Mouse (Mus musculus): Measurements from ENCODE around the gene Acp6.
A peak's percentile ranks its signal among the peaks of the same experiment; 100 is the strongest.

Acp6 gene

DNA sequence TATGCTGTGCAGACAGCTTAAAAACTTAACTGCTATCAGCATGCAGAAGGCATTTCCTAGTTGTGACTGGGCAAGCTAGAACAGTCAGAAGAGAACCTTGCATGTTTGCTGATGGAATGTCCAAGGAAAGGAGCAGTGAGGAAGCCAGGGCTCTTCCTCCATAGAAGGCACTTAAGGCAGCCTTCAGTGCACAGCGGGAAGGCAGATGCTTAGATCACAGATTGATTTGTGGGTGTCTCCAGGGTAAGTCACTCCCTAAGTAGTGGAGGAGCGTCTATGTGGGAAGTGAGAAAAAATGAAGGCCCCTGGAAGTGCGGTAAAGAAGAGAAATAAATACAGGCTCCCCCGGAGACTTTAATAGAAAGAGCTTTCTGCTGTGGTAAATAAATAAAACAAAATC lies 40.7 kb downstream of the Acp6 start:
- no peak for DNase-seq

DNA sequence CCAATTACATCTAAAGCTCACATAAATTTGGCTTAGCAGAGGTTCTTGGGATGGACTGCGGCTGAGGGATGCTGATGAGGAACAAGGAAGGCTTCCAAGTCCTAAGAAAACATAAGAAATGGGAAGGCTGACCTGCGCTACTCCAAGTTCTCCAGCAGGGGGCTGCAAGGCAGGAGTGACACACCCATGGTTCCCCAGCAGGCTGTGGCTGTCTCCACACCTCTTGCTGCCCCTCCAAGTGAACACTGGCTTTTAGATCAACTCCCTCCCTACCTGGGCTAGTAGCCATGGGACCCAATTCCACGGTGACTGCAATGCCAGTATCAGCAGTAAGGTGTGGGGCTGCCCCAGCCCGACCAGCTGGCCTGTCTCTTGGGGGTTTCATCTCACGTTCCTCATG lies 43.4 kb downstream of the Acp6 start:
- peak; percentile 77 for DNase-seq

DNA sequence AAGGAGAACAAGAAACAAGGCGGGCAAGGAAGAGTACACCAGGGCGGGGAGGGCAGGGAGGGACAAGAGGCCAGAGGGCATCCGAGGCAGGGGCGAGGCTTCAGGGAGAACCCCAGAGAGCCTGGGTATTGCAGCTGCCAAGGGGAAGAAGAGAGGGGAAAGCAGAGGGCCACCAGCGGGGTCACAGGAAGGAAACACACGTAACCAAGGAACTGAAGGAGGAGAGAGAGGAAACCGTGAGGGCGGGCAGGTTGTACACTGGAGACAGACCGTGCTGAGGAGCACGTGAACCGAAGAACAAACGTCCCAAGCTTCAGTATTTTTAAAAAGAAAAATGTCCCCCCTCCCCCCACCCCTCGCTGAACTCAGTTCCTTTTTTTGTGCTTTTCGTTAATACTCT lies 45.3 kb downstream of the Acp6 start:
- no peak for DNase-seq

- no peak for DNase-seq
These were observed 47.9 kb downstream of the Acp6 start for GRCm38 (mm10) chr3:97206521-97206920.

DNA sequence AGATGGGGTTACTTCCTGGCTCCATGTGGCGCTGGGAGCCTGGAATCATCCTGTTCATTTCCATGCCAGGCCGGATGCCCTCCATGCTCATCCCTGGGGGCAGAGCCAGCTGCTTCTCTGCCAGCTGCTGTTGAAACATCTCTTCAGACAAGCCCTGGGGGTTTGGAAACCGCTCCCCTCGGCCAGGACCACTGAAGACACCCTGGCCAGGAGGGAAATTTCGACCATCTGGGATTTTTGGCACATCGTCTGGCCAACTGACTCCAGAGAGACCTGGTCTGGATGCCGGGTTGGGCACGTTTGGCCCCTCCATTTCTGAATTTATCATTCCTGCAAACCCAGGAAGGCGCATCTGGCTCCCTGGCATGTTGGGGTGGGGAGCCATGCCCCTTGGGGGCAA lies 50.8 kb downstream of the Acp6 start:
- no peak for DNase-seq

DNA sequence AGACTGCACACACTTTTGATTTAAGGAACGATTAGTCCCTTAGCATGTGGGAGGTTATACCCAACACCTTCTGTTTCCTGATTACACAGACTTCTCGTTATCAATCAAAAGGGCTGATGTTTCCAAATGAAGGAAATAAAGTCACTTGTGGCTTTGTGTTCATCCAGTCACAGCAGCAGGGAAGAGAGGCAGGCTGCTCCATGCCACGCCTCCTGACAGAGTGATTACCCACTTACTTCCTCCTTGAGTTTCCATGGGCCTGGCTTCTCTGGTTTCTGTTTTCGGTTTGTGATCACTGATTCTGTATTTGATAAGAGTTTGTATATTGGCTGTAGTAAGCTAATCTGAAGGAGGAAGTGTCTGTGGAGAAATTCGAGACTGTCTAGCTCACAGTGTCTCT lies 52.6 kb downstream of the Acp6 start:
- no peak for DNase-seq

DNA sequence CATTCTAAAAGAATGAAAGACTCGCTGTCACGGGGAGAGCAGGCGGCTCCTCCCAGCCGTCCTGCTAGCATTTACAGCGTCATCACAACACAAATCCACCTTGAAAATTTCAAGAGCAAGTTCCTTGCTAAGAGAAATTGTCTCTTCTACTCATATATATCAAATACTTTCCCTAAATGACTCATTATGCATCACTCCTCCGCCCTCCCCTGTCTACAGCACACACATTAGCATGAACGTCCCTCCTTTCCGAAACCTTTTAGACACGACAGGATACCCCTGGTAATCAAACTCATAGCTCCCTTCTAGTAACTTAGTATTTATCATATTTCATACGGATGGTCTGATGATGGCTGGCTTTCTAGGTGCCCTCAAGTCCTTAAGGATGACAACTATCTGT lies 55.3 kb downstream of the Acp6 start:
- no peak for DNase-seq

DNA sequence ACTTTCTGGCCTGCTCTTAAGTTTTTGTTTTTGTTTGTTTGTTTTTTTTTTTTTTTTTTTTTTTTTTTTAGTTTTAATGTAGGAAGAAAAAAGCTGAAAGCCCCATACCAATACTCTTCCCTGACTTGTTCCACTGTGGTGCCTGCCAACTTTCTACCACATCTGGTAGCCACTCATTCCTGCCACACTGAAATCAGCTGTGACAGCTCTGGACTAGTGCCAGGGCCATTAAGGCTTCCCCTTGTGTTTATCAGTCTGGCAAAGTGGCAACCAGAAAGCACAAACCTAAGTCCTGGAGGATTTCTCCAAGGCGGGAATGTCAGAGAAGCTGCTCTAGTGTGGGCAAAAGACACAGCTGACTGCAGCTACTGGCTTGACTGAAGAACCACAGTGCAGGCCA lies 55.9 kb downstream of the Acp6 start:
- DNase-seq, result peak; percentile 33

GRCm38 (mm10) chr3:97215526-97215925 lies 56.9 kb downstream of the Acp6 start:
- no peak for DNase-seq

DNA sequence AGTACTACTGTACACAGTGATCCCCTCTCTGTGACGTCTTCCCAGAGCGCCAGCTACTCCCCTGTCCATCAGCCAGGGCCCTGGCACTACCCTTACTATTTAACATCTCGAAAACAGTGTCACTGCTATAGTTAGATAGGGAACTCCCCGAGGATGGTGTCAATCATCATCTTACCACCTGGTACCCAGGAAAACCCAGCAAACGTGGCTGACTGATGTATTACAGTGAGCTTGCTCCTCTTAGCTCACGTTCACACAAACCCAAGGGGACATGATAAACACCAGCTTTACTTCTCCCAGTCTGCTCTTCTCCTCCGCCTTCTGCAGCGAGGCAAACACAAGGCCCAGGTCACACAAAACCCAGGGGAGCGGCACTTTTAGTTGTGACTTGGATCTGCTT lies 64.7 kb downstream of the Acp6 start:
- DNase-seq, result no peak

GRCm38 (mm10) chr3:97225231-97225630 lies 66.7 kb downstream of the Acp6 start:
- no peak for DNase-seq

- DNase-seq, result no peak
These were observed 68.1 kb downstream of the Acp6 start for GRCm38 (mm10) chr3:97226719-97227118.

Data from lung, postnatal 14 days (tissue).